Mouse (Mus musculus) lung, embryonic 14.5 days (tissue): Measurements from ENCODE around the gene Olfr16. TPM values are rescaled to one million over a fixed set of nuclear protein-coding genes. Genes with fewer than 3 reads are reported as not detected.

Experiments used
- ATAC-seq: fragments of 200-750 bp; cut with Nextera tagmentation; 2 replicates; pipeline ENCODE4 v1.8.0; 2017; ENCODE audit warnings: mild to moderate bottlenecking, moderate TSS enrichment, moderate library complexity; ENCODE audit not compliant: insufficient read depth
- DNase-seq: peaks from one replicate; pipeline ENCODE4 v3.0.0-alpha.2; 2015
- H3K27ac ChIP-seq: fragments of 300-500 bp; sonication (generic); 2 replicates; pipeline ENCODE4 v1.5.1; 2014; ENCODE audit warnings: low read depth, mild to moderate bottlenecking, moderate library complexity
- H3K27me3 ChIP-seq: fragments of 300-500 bp; sonication (generic); 2 replicates; pipeline ENCODE4 v1.6.1; 2014; ENCODE audit warnings: low read length, control low read depth; ENCODE audit not compliant: insufficient read depth
- H3K36me3 ChIP-seq: fragments of 300-500 bp; sonication (generic); 2 replicates; pipeline ENCODE4 v1.6.1; 2014; ENCODE audit warnings: control low read depth; ENCODE audit not compliant: insufficient read depth
- H3K4me1 ChIP-seq: fragments of 300-500 bp; sonication (generic); 2 replicates; pipeline ENCODE4 v1.6.1; 2014; ENCODE audit warnings: antibody characterized with exemption, control low read depth; ENCODE audit not compliant: insufficient read depth
- H3K4me2 ChIP-seq: fragments of 300-500 bp; sonication (generic); 2 replicates; pipeline ENCODE4 v1.6.1; 2014; ENCODE audit warnings: mild to moderate bottlenecking
- H3K4me3 ChIP-seq: fragments of 300-500 bp; sonication (generic); 2 replicates; pipeline ENCODE4 v1.5.1; 2014; ENCODE audit warnings: low read depth, low read length
- H3K9ac ChIP-seq: fragments of 300-500 bp; sonication (generic); 2 replicates; pipeline ENCODE4 v1.6.1; 2014
- H3K9me3 ChIP-seq: fragments of 300-500 bp; sonication (generic); 2 replicates; pipeline ENCODE4 v1.6.1; 2016; ENCODE audit warnings: low read depth, low read length, control low read depth
- CTCF ChIP-seq: IDR thresholded peaks from 2 replicates; pipeline ENCODE4 v1.5.1; 2016; ENCODE audit warnings: antibody characterized with exemption, low read depth
- WGBS: fragments of 180-500 bp; shearing (Covaris S2); extraction: QIAGEN DNeasy Blood & Tissue Kit; methylation state at CpG from one replicate; pipeline ENCODE4 v1.1.7; 2014; 5-methylcytosine and 5-hydroxymethylcytosine counted together
- polyA plus RNA-seq: library from polyadenylated mRNA; unstranded; fragments of >200 nt; fragmentation: Nextera tagmentation; extraction: Ambion mirVana; gene quantifications from 2 replicates; pipeline ENCODE4 v1.2.1, GENCODE M21; 2014

Olfr16 gene
- polyA plus RNA-seq, 1 experiment from 2014 or later: not detected

DNA sequence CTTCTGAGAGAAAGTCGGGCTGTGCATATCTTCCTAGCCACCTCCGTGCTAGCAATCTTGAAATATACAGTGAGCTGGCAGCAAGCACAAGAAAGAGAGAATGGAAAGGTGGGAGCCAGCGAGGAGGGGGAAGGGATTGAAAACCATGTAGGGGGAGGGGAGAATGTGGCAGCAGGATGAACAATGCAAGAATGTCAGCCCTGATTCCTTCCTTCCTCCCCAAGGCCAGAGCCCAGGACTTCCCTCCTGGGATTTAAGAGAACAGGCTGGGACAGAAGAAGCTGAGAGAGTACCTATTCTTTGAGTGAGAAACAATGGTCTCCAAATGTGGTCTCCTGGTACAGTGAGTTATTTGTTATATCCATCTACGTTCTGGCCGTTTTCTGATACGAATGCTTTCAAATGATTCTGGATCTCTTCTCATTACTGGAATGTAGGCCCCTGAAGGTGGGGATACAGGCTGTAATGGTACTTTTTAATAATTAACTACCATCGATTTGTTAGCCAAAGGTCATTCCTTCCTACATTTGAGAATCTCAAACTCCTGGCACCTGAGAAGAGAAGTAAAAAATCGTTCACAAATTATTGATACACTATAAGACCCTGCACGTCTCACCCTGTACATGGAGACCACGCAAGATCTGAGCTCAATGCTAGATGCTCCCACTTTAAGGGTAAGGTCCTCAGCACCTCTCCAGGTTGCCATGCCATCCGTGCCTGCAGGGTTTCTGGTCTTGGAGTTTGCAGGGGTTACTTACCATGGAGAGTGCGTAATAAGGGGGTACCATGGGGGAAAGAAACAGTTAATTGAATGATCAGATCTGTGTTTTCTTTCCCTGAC, 39.8 kb downstream of the Olfr16 start:
- no peaks in the 10 kb centered on the region for H3K9me3 ChIP-seq
- ATAC-seq: no peak
- 73% methylated on average over 12 of the region's 12 CpGs for WGBS
- H3K4me3 ChIP-seq: no peak overlapping the region
- H3K9ac ChIP-seq: no peak overlapping the region
- H3K36me3 ChIP-seq: no peaks in the 10 kb centered on the region
- H3K27me3 ChIP-seq: no peaks in the 10 kb centered on the region
- no peaks in the 10 kb centered on the region for H3K4me1 ChIP-seq
- no peak overlapping the region for H3K4me2 ChIP-seq
- no peak overlapping the region for H3K27ac ChIP-seq
- no peak for DNase-seq
- TF ChIP-seq CTCF: no peak

DNA sequence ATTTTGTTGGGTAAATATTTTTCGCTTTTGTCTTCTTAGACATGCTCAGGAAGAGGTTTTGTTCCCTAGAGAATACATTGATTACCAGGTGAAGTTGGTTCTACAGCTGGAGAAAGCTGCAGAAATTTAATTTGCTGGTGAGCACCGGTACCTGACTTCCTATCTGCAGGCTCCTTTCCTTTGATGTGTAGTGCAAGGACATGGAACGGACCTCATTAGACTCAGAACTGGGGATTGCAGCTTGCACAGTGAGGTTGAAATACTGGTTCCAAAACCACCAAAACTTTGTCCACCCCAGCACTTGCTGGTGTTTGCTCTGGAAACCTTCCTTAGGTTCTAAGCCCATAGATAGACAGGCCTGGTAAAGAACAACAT, 40.4 kb downstream of the Olfr16 start:
- Histone ChIP-seq H3K4me3 (no peak overlapping the region), H3K27me3 (no peaks in the 10 kb centered on the region), H3K4me2 (no peak overlapping the region), H3K9ac (no peak overlapping the region), H3K9me3 (no peaks in the 10 kb centered on the region), H3K36me3 (no peaks in the 10 kb centered on the region), H3K27ac (no peak overlapping the region), H3K4me1 (no peaks in the 10 kb centered on the region)
- ATAC-seq (no peak), DNase-seq (no peak)
- 89% methylated on average over 3 of the region's 3 CpGs for WGBS
- no peak for TF ChIP-seq CTCF

Other genes starting within 250 kb of the Olfr16 start
- not detected in 2 replicates for gene Apcs, start 55.4 kb upstream of the Olfr16 start, polyA plus RNA-seq
- gene Olfr1408, start 187.0 kb downstream of the Olfr16 start, polyA plus RNA-seq: not detected in 2 replicates
- not detected in 2 replicates for gene Olfr1406, start 240.2 kb downstream of the Olfr16 start, polyA plus RNA-seq
- not detected in 2 replicates for gene Olfr218, start 247.4 kb downstream of the Olfr16 start, polyA plus RNA-seq